Mouse (Mus musculus) macrophage (primary cell): ENCODE measurements around the gene Kcnj10. TPM values are rescaled to one million over a fixed set of nuclear protein-coding genes. Genes with fewer than 3 reads are reported as not detected.

ENCODE experiments used
- H3K27ac ChIP-seq: fragments of 350-480 bp; formaldehyde crosslinking; 2 replicates; pipeline ENCODE4 v1.9.0; 2021
- H3K36me3 ChIP-seq: fragments of 350-480 bp; formaldehyde crosslinking; 2 replicates; pipeline ENCODE4 v1.9.0; 2021; ENCODE audit errors: inconsistent target
- H3K4me3 ChIP-seq: fragments of 350-480 bp; formaldehyde crosslinking; 2 replicates; pipeline ENCODE4 v1.9.0; 2021; ENCODE audit errors: inconsistent target
- H3K79me2 ChIP-seq: fragments of 350-480 bp; formaldehyde crosslinking; 2 replicates; pipeline ENCODE4 v1.9.0; 2021; ENCODE audit errors: inconsistent target
- WGBS: methylation state at CpG from one replicate; pipeline ENCODE4 v1.1.7; 2026; ENCODE audit warnings: inconsistent platforms; ENCODE audit not compliant: missing documents; 5-methylcytosine and 5-hydroxymethylcytosine counted together
- polyA plus RNA-seq: library from polyadenylated mRNA; stranded (reverse); fragments of 250-400 nt; gene quantifications from 3 replicates; pipeline ENCODE4 v1.2.4, GENCODE M21; 2018; ENCODE audit warnings: inconsistent platforms
- total RNA-seq, 78 experiments: library from RNA; depleted of rRNA; stranded (reverse); fragments of 250-400 nt; gene quantifications; 1 replicate in 9 of 78; 2 replicates in 24 of 78; 3 replicates in 43 of 78; 4 replicates in 2 of 78; pipeline ENCODE4 v1.2.4; 2018; ENCODE audit warnings: inconsistent platforms in 56 of 78

The Kcnj10 gene
- total RNA-seq (2018; cell fraction: chromatin; rRNA removed), result under 1 TPM in 3 of 26 experiments, not detected in 23; 0.10 to 0.13 (median 0.12) TPM
- under 1 TPM; 0.08 to 0.67 (median 0.20) TPM for total RNA-seq (2018; cell fraction: cytosol; rRNA removed)
- under 1 TPM in 22 of 26 experiments, not detected in 4; 0.11 to 0.51 (median 0.24) TPM for total RNA-seq (2018; cell fraction: nucleus; rRNA removed)
- 0.28 to 1.9 TPM (median 0.66 TPM) in 3 replicates for polyA plus RNA-seq

DNA sequence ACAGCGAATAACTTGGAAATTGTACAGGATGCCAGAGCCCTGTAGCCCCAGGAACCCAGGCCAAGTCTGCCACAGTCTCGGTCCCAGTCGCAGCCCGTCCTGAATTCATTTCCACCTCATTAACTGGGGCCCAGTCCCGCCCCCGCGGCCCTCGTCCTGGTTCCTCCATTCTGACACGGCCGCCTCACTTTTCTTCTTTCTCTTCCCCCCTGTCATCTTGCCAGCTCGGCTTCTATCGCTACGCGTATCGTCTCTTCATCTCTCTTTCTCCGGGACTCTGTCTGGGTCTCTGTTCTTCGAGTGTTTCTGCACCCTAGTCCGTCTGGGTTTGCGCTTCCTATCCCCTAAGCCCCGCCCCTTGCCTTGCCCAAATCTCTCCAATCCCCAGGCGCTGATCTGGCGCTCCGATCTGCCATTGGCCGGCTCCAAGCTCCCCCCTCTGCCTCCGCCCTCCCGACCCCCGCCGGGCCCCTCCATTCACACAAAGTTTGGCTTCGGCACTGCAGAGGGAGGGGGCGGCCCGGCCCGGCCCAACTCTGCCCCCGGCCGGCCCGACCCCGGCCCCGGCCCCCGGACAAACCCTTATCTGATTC, at the start of gene Kcnj10:
Kcnj10 (plus strand) TSS at position 482 of the 593 bp plus-strand sequence.
- H3K27ac ChIP-seq, result no peak within 1 kb of the TSS
- 5% methylated on average over 21 of the region's 38 CpGs for WGBS
- no peaks in the 10 kb centered on the region for H3K36me3 ChIP-seq
- peak within 1 kb of the TSS; percentile 10; the same call in 1 of the 2 replicates for H3K4me3 ChIP-seq
- H3K79me2 ChIP-seq, result no peaks in the 10 kb centered on the region

DNA sequence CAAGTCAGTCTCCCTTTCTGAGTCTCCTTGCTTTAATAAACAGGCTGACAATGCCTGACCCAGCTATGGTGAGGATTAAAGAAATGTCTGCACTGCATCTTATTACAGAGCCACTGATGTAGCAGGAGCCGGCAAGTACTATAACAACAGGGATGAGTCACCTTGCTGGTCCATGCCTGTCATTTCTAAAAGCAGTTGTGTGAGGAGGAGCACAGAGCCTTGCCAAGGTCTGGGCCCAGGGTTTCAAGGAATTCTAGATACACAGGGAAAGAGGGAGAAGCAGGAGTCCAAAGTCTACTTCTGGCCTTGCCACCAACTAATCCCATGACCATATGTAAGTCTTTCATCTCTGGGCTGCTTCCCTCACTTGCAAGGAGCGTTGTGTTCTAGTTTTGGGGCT, 48.1 kb upstream of the Kcnj10 start:
- no peak overlapping the region for H3K4me3 ChIP-seq
- no peaks in the 10 kb centered on the region for H3K36me3 ChIP-seq
- H3K79me2 ChIP-seq, result no peaks in the 10 kb centered on the region
- WGBS, result 96% methylated on average over 2 of the region's 2 CpGs
- no peak overlapping the region for H3K27ac ChIP-seq

DNA sequence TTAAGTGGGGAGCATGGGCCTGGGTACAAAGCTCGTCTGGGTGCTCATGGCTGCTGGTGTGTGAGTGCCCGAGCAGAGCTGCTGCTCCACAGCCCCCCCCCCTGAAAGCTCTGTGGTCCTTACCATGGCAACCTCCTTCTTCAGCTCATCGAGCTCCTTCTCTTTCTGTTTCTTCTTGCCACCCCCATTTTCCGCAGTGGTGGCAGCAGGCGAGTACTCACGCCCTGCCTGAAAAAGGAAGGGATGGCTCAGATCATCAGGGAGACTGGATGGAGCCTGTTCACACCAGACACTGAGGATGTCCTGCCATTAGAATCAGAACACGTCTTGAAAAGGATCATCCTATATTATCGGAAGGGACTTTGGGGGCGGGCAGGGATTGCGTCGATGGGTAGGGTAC, 47.6 kb upstream of the Kcnj10 start:
- H3K4me3 ChIP-seq, result no peak overlapping the region
- no peaks in the 10 kb centered on the region for H3K36me3 ChIP-seq
- no peak overlapping the region for H3K27ac ChIP-seq
- 95% methylated on average over 11 of the region's 11 CpGs for WGBS
- no peaks in the 10 kb centered on the region for H3K79me2 ChIP-seq

DNA sequence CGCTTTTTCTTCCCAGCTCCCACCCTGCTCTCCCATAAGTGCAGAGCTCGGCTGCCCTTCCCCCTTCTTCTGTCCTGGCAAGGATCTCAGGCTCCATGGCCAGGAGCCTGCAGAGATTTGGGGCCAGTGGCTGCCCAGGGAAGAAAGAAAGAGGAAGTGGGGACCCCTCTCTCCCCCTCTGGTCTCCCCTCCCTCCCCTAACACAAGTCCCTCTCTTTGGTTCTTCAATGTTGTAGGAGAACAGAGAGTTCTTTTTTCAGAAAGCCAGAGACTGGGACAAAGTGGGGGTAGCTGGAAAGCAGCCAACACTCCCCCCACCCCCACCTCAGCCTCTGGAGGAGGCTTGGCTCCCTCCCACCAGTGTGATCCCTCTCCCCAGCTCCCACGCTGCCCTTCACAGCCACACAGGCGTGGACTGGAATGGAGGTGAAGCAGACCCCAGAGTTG, 45.2 kb upstream of the Kcnj10 start:
- no peak overlapping the region for H3K4me3 ChIP-seq
- H3K27ac ChIP-seq, result no peak overlapping the region
- H3K79me2 ChIP-seq, result no peaks in the 10 kb centered on the region
- 80% methylated on average over 4 of the region's 4 CpGs for WGBS
- no peaks in the 10 kb centered on the region for H3K36me3 ChIP-seq

DNA sequence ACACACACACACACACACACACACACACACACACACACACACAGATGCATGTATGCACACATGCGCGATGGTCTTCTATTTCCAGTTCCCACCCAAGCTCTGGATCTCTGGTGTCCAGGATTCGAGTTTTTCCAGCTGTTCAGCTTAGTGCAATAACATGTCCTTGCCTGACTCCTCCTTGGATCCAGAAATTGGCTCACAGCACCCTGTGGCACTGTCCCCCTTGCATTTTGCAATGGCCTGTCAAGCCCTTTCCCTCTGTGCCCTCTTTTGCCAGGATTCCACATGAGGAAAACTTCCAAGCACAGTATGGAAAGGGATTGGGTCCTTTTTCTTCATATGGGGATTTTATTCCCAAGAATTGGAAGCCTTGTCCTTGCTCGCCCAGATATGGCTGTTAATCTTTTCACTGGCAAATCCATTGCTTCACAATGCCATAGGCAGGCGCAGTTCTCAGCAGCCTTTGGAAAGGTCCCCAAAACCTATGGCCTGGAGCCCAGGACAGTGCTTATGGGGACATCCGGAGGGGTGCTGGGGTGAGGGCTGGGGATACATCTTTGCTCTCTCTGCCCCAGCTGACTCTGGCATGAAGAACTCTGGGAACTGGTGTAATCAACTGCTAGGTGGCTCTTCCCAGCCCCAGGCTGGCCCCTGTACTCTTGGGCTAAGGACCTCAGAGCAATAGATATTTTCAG, 44.0 kb upstream of the Kcnj10 start:
- Histone ChIP-seq H3K36me3 (no peaks in the 10 kb centered on the region), H3K79me2 (no peaks in the 10 kb centered on the region), H3K4me3 (no peak overlapping the region), H3K27ac (no peak overlapping the region)
- 92% methylated on average over 6 of the region's 6 CpGs for WGBS

DNA sequence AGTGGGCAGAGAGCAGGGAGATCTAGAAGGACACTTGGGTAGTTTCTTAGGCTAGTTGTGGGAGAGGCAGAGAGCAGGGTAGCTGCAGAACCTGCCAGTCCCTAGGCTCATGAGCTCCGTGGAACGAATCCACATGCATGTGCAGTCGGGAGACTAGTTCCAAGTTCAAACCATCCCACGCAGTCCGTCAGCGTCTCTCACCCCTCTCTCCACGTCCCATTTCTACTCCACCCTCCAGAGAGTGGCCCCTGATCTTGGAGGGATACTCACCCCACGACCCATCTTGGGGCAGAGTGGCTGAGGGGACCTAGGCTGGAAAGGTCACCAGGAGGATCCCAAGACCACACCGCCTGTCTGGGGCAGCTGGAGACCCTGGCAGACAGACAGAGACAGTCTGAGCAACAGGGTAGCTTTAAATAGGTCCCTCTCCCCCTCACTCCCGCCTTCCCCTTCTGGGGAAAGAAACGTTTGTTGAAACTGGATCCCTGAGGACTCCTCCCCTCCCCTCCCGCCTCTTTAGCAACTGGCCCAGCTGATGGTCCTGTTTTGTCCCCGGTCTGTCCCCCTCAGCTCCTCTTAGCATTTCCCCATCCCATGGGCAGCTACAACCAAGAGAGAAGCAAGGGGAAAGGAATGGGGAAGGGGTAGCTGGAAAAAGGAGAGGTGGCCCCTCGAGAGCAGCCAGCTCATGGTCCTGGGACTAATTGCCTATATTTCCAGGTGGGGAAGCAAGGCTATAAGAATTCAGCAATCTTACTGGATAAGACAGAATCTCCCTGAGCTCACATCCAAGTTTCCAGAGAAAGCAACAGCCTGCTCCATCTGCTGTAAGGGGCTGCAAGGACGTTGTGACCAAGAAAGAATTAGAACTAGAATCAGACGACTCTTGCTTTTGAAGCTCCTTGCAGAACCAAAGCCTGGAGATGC, 43.1 kb upstream of the Kcnj10 start, which contains the start of gene Atp1a2:
Atp1a2 (minus strand) TSS at position 454 of the 927 bp plus-strand sequence.
- Histone ChIP-seq H3K79me2 (no peaks in the 10 kb centered on the region), H3K27ac (no peak within 1 kb of the TSS), H3K36me3 (no peaks in the 10 kb centered on the region), H3K4me3 (no peak within 1 kb of the TSS)
- WGBS, result 76% methylated on average over 16 of the region's 16 CpGs

DNA sequence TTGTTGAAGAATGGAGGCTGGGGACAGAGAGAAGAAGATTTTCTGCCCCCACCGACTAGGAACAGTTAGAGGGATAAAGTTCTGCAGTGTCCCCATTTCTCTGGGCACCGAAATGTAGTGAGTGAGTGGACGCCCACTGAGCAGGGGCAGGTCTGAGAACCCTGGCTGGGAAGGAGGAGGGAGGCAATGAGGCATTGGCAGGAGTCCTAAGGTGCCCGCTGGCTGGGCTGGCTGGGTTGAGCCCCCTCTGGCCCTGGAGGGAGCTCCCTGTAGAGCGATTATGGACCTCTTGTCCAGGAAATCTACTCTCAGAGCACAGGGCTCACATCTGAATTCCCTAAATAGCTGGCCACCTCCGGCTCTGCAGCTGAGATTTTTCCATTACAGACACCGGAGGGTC, 41.5 kb upstream of the Kcnj10 start:
- Histone ChIP-seq H3K79me2 (no peaks in the 10 kb centered on the region), H3K4me3 (no peak overlapping the region), H3K36me3 (no peaks in the 10 kb centered on the region), H3K27ac (no peak overlapping the region)
- 92% methylated on average over 7 of the region's 7 CpGs for WGBS

DNA sequence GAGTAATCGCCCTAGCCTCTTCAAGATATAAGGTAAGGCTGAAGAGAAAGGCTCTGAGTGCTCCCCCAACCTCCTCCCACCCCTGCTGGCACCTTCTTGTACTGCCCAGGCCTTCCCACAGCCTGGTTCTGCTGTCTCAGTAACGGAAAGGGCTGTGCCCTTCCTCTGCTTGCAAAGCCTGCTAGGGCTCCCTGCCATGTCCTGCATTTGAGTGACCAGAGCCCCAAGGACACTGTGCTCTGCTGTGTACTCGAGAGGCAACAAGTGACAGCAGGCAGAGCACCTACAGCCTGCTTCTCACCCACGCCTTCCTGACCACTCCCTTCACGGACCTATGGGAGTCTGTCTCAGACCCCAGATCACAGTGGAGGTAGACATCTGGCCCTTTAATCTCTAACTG, 40.8 kb upstream of the Kcnj10 start:
- Histone ChIP-seq H3K27ac (no peak overlapping the region), H3K36me3 (no peaks in the 10 kb centered on the region), H3K79me2 (no peaks in the 10 kb centered on the region), H3K4me3 (no peak overlapping the region)
- 95% methylated on average over 5 of the region's 5 CpGs for WGBS

DNA sequence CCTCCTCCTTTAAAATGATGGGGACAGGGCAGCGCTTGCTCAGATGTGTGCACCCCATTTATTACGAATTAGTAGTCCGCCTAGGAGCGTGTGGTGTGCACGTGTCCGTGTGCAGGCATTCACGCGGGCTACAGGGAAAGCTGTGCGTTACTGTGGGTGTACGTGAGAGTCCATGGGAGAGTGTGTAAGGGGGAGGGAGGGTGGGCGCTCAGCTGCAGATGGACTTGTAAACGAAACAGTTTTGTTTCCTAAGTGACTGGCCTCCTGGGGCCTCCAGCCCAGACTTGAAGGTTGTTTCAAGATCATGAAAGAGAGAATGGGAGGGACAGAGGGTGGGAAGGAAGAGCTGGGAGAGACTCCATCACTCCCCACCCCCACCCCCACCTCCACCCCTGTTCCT, 39.8 kb upstream of the Kcnj10 start:
- Histone ChIP-seq H3K36me3 (no peaks in the 10 kb centered on the region), H3K4me3 (no peak overlapping the region), H3K79me2 (no peaks in the 10 kb centered on the region), H3K27ac (no peak overlapping the region)
- 93% methylated on average over 12 of the region's 12 CpGs for WGBS

DNA sequence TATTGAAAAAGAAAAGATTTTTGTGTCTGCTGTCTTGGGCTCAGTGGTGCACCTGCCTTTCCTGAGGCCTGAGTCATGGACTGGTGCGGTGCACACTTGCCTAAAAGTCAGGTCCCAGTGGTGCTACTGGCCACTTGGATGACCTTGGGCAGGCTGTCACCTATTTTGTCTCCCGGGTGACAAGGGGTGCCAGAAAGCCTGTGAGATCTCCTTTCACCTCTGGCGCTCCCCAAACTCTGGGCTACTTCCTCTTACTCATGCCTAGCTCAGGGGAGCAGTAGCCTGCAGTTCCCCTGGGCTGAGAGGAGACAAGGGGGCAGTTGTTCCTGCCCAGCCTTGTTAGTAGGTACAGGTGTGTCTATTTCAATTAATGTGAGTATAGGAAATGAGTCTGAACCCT, 38.7 kb upstream of the Kcnj10 start:
- 27% methylated on average over 3 of the region's 3 CpGs for WGBS

DNA sequence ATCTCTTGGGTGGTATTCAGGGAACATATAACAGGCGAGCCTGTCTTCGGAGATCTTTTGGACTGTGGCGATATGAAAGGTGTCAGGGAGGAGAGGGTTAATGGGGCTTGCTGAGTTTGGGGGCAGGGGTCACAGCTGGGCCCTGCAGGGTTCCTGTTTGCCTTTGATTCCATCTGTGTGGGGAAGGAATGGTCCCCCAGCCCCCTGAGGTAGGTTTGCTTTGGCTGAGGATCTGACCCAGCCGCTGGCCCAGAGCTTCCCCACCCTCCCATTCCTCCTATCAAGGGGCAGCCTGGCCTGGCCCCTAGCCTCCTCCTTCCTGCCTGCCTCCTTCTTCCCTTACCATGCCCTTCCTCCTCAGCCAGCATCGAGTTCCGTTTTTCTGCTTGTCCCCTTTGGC, 38.2 kb upstream of the Kcnj10 start:
- no peak overlapping the region for H3K4me3 ChIP-seq
- 40% methylated on average over 6 of the region's 6 CpGs for WGBS
- no peaks in the 10 kb centered on the region for H3K79me2 ChIP-seq
- no peak overlapping the region for H3K27ac ChIP-seq
- no peaks in the 10 kb centered on the region for H3K36me3 ChIP-seq

More for the DNA sequence above, 38.7 kb upstream of the Kcnj10 start:
- H3K79me2 ChIP-seq, result no peaks in the 10 kb centered on the region
- no peak overlapping the region for H3K27ac ChIP-seq
- no peaks in the 10 kb centered on the region for H3K36me3 ChIP-seq
- H3K4me3 ChIP-seq, result no peak overlapping the region

DNA sequence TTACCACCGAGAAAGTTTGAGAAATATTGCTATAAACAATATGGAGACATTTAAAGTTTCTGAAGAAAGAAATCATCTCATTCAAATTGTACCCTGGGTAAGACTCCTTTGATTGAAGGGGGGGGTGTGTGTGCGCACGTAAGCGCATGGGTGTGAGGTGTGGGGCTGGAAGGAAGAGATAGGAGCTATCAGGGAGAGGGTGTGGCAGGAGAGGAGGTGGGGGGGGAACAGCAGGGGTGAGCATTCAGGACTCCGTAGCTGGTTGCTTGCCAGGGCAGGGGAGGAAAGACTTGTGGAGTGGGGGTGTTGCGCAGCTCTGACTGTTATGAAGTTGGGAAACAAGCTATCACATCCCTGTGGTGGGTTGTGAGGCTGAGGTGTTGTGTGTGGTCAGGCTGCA, 36.6 kb upstream of the Kcnj10 start:
- WGBS, result 53% methylated on average over 5 of the region's 6 CpGs
- no peaks in the 10 kb centered on the region for H3K36me3 ChIP-seq

DNA sequence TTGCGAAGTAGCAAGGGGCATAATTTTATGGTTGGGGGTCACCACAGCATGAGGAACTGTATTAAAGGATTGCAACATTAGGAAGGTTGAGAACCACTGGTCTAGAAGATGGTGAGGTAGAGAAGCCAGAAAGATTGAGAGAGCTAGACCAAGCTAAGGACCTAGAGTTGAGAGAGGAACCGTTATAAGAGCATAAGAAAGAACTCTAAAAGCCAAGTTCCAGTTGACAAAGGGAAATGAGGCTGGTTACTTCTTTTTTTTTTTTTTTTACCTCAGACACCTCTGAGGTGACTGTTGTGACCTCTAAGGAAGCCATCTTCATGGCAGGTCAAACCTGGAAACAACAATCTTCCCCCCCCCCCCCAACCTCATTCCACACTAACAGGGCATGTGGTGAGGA, 35.9 kb upstream of the Kcnj10 start:
- Histone ChIP-seq H3K4me3 (no peak overlapping the region), H3K79me2 (no peaks in the 10 kb centered on the region), H3K36me3 (no peaks in the 10 kb centered on the region), H3K27ac (no peak overlapping the region)
- WGBS, result 50% methylated on average over 2 of the region's 2 CpGs

More for the DNA sequence above, 36.6 kb upstream of the Kcnj10 start:
- H3K79me2 ChIP-seq, result no peaks in the 10 kb centered on the region
- no peak overlapping the region for H3K27ac ChIP-seq
- no peak overlapping the region for H3K4me3 ChIP-seq

DNA sequence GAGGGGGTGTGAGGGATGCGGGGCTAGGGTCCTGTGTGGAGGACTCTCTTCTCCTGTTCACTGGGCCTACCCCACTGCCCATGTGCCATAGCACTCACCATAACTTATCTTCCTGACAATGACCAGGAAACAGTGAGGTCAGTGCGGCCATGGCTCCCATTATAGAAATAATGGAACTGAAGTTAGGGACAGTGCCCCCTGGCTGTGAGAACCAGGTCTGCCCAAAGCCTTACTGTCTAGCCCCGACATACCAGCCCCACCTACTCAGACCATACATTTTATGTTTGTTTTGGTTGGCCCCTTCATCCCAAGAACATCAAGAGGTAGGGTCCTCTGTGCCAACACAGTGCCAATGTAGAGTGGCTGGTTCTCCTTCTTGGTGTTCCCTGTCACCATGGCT, 35.4 kb upstream of the Kcnj10 start:
- Histone ChIP-seq H3K36me3 (no peaks in the 10 kb centered on the region), H3K27ac (no peak overlapping the region), H3K4me3 (no peak overlapping the region), H3K79me2 (no peaks in the 10 kb centered on the region)
- WGBS, result 70% methylated on average over 3 of the region's 3 CpGs
